In the genomic region with DNA sequence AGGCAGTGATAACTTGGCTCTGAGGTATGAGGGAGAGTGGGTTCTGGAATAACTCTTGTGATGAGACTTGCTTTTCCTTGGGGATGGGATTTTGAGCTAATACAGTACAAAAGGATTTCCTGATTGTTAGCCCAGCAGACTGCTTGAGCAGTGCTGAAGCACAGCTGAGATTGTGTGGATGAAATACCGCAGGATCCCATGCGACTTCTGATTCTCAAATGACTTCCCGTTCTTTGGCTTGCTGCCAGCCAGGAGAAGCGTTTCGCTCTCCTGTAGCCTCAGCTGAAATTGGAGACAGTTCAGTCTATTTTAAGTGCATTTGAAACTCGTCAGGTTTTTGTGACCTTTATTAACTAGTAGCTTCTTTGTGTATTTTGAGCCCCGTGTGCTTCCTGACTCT, we compare ENCODE assay signal across 8 mouse cellular contexts. TPM values are rescaled to one million over a fixed set of nuclear protein-coding genes. Genes with fewer than 3 reads are reported as not detected.
A peak's percentile ranks its signal among the peaks of the same experiment; 100 is the strongest.
DNase-seq lines count a peak whose midpoint lies in the region; ATAC-seq and TF ChIP-seq lines count a peak whose summit lies in the region.

No protein-coding gene starts in this region.

- ATAC-seq in midbrain, postnatal 0 days (ENCODE audit: low FRiP score), result no peak
- ATAC-seq in midbrain, embryonic 16.5 days, result no peak
- no peak for ATAC-seq in heart, embryonic 13.5 days (ENCODE audit: extremely low read depth, insufficient number of reproducible peaks, low FRiP score, low TSS enrichment)

- H3K4me1 ChIP-seq in midbrain, postnatal 0 days (ENCODE audit: insufficient read depth, low read length), result peaks cover 11% of the 10 kb centered on the region; the same call in 1 of the 2 replicates
- peaks cover 23% of the 10 kb centered on the region for H3K4me1 ChIP-seq in midbrain, embryonic 16.5 days (ENCODE audit: control insufficient read depth, insufficient read depth, low read length)
- peaks cover 39% of the 10 kb centered on the region for H3K4me1 ChIP-seq in heart, embryonic 13.5 days

- 28% methylated on average over 7 of the region's 7 CpGs for whole genome bisulfite sequencing in midbrain, postnatal 0 days
- 42% methylated on average over 7 of the region's 7 CpGs for WGBS in midbrain, embryonic 16.5 days
- 21% methylated on average over 7 of the region's 7 CpGs for WGBS in heart, embryonic 13.5 days

- DNase-seq in cerebellum, adult 11 months, result peak; percentile 47
- no peak for DNase-seq in cerebellum, adult 11-12 months
- DNase-seq in midbrain, postnatal 0 days (ENCODE audit: low spot score), result peak; percentile 48
- peak; percentile 96 for DNase-seq in skeletal muscle tissue, adult 2 months (ENCODE audit: low read depth, low spot score)
- no peak for DNase-seq in thymus, postnatal 25 days
- DNase-seq in thymus, postnatal 14 days, result no peak

- no peak for TF ChIP-seq CTCF in midbrain, postnatal 0 days (IDR thresholded peaks at IDR 0.05)

- no peaks in the 10 kb centered on the region for H3K27me3 ChIP-seq in midbrain, postnatal 0 days (ENCODE audit: insufficient read depth, low read length)
- no peaks in the 10 kb centered on the region for H3K27me3 ChIP-seq in midbrain, embryonic 16.5 days (ENCODE audit: control insufficient read depth, insufficient read depth, low read depth, low read length)
- no peaks in the 10 kb centered on the region for H3K27me3 ChIP-seq in heart, embryonic 13.5 days (replicated peaks)

- H3K4me2 ChIP-seq in midbrain, postnatal 0 days (ENCODE audit: low read depth, low read length, poor library complexity, severe bottlenecking), result no peak overlapping the region
- H3K4me2 ChIP-seq in midbrain, embryonic 16.5 days (ENCODE audit: low read length), result no peak overlapping the region
- H3K4me2 ChIP-seq in heart, embryonic 13.5 days, result peak overlapping the region; percentile 56

- no peaks in the 10 kb centered on the region for H3K9me3 ChIP-seq in midbrain, postnatal 0 days (ENCODE audit: low read length)
- H3K9me3 ChIP-seq in midbrain, embryonic 16.5 days (replicated peaks; ENCODE audit: control insufficient read depth, low read length, poor library complexity, severe bottlenecking), result no peaks in the 10 kb centered on the region
- no peaks in the 10 kb centered on the region for H3K9me3 ChIP-seq in heart, embryonic 13.5 days

- H3K9ac ChIP-seq in midbrain, postnatal 0 days (replicated peaks; ENCODE audit: low read length, poor library complexity, severe bottlenecking), result no peak overlapping the region
- H3K9ac ChIP-seq in midbrain, embryonic 16.5 days (ENCODE audit: low read depth, low read length), result no peak overlapping the region
- peak overlapping the region; percentile 47; the same call in 1 of the 2 replicates for H3K9ac ChIP-seq in heart, embryonic 13.5 days

- H3K4me3 ChIP-seq in midbrain, postnatal 0 days (ENCODE audit: low read depth, low read length), result no peak overlapping the region
- no peak overlapping the region for H3K4me3 ChIP-seq in midbrain, embryonic 16.5 days (ENCODE audit: low read depth, low read length)
- 0 out of 2 replicates have a peak overlapping the region, but pooled peaks have one; percentile 11 for H3K4me3 ChIP-seq in heart, embryonic 13.5 days

- H3K36me3 ChIP-seq in midbrain, postnatal 0 days (ENCODE audit: insufficient read depth, low read length), result peaks cover 13% of the 10 kb centered on the region; the same call in 1 of the 2 replicates
- H3K36me3 ChIP-seq in midbrain, embryonic 16.5 days (ENCODE audit: control insufficient read depth, insufficient read depth, low read length), result peaks cover 7% of the 10 kb centered on the region
- peaks cover 74% of the 10 kb centered on the region for H3K36me3 ChIP-seq in heart, embryonic 13.5 days

- H3K27ac ChIP-seq in midbrain, postnatal 0 days (ENCODE audit: low read depth, low read length), result 0 out of 2 replicates have a peak overlapping the region, but pooled peaks have one; percentile 6
- no peak overlapping the region for H3K27ac ChIP-seq in midbrain, embryonic 16.5 days (ENCODE audit: low read length)
- H3K27ac ChIP-seq in heart, embryonic 13.5 days (replicated peaks), result peak overlapping the region; percentile 30

RNA-seq across cellular contexts. Expression of a gene that starts 7.9 kb away (rescaled TPM):
- total RNA-seq in midbrain, postnatal 0 days (2014; rRNA removed), result 70.0 and 92.2 TPM in 2 replicates
- 36.0 and 42.4 TPM in 2 replicates for polyA plus RNA-seq in midbrain, postnatal 0 days (2015; fragmentation: Nextera tagmentation; extraction: Ambion mirVana)
- 48.7 and 54.1 TPM in 2 replicates for polyA plus RNA-seq in midbrain, embryonic 16.5 days (2015; fragmentation: Nextera tagmentation; extraction: Ambion mirVana)
- polyA plus RNA-seq in heart, embryonic 13.5 days (2015; fragmentation: Nextera tagmentation; extraction: Ambion mirVana), result 19.9 and 22.2 TPM in 2 replicates

Comparison
In these comparisons a context has a peak if more than half of its experiments do, and no peak if none do; other contexts are left out.
1. DNase-seq: peak in cerebellum, adult 11 months (single experiment), midbrain, postnatal 0 days (single experiment) and skeletal muscle tissue, adult 2 months (single experiment); none in cerebellum, adult 11-12 months (single experiment), thymus, postnatal 25 days (single experiment) and thymus, postnatal 14 days (single experiment).